Mouse (Mus musculus): ENCODE results near the gene Rbm8a.

The Rbm8a gene

DNA sequence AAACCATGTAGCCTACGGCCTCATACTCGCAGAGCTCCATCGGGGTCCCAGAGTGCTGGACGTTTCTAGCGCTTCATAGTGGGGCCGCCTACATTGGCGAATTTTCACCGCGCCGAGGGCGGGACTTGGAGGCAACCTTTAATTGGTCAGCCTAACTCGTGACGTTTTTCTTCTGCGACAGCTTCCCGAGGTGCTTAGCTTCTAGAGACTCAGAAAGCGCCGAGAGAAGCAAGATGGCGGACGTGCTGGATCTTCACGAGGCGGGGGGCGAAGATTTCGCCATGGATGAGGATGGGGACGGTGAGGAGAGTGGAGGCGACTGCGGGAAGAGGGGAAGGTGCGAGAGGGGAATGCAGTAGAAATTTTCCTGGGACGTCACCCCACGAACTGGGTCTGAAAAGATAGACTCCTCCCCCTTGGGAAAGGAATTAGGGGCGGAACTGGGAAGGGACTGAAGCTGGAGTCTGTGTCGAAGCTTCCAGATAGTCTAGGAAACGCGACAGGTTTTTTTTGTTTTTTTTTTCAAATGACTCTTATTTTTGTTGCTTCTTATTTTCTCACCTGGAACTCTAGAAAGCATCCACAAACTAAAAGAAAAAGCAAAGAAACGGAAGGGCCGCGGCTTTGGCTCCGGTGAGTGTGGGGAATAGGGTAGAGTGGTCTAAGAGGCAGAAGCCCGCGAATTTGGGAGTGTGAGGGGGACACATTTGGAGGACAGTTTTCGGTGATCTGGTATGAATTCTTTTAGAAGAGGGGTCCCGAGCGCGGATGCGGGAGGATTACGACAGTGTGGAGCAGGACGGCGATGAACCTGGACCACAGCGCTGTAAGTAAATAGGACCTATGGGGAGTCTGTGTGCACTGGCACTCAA lies at the start of gene Rbm8a:
Gene Rbm8a, plus strand, starts transcription at position 205 of the 872 bp plus-strand sequence.
- peak; percentile 94 for DNase-seq (ENCODE audit: low spot score)

DNA sequence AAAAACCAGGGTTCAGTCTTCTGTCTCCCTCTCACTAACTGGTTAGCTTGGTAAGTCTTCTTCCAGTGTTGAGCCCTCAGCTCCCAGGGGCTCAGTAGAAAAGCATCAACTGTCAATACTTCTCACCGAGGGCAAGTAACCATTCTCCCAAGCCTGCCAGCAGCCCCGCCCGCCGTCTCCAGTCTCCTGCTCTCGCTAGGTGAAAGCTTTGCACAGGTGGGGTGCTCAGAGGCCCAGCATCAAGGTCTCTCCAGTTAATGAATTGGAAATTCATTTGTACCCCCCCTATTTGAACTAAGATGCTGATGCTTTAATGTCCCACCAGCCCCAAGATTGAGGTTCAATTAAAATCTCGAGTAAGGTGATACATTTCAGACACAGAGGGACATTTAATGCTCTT lies 48.6 kb upstream of the Rbm8a start:
- no peak for DNase-seq (ENCODE audit: low spot score)

DNA sequence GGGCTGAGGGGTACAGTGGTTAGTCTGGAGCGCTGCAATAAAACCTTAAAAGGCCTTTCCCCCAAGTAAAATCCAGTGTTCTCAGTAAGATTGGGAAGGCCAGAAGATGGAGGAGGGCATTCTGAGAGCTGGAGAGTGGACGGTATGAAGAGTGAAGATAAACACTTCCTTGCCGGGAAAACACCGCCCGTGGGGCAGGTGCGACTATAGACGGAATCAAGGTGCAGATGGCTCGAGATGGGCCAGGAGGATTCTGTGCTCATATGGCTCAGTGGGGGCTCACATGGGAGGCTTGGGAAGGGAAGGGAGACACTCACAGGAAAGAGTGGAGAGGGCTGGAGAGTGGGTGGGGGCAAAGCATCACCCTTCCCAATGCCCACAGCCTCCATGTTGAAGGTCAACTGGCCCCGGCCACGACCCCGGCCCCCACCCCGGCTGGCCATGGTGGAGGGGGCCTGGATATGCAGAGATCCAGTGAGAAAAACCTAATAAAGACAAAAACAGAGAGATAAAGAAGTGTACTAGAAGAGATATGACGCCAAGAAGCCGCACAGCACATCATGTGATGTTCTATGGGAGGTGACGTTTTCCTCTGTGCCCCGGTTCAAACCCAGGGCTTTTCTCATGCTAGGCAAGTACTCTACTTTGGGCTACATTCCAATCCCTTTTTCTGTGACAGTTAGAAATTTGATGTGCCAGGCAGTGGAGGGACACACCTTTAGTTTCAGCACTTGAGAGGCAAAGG lies 47.8 kb upstream of the Rbm8a start:
- no peak for DNase-seq (ENCODE audit: low spot score)

DNA sequence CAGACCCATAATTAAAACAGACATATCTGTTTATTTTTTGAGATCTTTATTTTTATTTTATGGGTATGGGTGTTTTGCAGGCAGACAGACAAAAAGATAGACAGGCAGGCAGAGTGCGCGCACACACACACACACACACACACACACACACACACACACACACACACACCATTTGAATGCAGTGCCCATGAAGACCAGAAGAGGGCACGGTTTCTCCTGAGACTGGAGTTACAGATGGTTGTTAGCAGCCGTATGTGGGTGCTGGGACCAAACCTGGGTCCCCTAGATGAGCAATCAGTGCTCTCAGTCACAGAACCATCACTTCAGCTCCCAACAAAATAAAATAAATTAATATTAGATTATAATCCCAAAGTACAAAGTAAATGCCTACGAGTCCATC lies 46.3 kb upstream of the Rbm8a start:
- no peak for DNase-seq (ENCODE audit: low spot score)

DNA sequence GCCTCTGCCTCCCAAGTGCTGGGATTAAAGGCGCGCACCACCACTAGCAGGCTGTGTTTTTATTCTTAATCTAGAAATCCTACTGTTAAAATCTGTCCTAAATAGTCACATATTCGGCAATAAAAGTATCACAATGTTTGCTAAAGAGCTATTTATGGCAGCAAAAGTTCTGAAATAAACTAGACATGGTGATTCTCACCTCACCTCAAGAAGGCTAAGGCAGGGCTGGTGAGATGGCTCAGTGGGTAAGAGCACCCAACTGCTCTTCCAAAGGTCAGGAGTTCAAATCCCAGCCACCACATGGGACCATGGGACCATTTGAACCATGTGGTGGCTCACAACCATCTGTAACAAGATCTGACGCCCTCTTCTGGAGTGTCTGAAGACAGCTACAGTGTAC lies 39.1 kb upstream of the Rbm8a start:
- no peak for DNase-seq (ENCODE audit: low spot score)

DNA sequence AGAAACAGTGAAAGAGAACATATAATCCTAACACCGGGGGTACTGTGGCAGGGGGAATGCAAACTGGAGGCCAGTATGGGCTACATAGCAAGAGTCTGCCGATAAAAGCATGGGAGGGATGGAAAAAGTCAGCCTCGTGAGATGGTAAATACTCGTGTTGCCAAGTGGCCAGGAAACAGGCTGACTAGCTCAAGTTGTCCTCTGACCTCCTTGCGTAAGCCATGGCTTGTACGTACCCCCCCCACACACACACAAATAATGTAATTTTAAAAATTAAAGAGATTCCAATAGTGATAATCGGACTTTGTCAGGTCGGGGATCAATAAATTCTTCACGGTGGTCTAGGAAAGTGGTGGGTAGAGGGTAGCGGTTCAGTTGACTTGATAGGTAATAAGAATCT lies 36.4 kb upstream of the Rbm8a start:
- DNase-seq (ENCODE audit: low spot score), result no peak

DNA sequence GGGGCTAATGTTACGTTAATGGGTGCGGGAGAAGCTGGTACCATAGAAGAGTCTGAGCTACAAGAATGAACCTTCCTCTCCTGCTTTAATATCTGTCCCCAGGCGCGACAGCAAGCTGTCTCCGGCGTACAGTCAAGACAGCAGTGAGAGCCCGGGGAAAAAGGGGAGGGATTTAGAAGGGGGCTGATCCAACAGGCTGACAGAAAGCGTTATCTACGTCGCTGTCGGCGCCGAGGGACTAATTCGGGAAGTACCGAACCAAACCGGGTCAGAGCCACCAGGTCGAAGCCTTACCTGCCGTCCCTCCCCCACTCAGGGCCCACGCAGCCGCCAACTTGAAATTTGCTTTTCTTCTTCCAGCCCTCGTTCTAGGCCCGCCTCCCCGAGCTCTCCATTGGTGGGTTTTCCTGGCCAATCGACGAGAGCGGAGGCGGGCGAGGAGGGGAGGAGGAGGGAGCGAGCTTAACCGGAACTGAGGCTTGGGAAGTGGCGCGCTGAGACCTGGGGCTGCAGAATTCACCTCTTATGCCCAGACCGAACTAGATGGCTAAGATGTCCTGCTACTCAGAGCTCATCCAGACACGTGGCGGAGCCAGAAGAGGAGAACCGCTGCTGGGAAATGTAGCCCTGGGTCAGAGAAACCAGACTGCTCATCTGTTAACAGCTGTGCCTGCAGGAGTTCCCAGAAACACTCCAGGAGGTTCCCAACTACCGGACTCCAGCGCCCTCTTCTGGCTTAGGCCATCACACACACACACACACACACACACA lies 35.8 kb upstream of the Rbm8a start, which contains the start of gene Polr3gl:
Gene Polr3gl, minus strand, starts transcription at position 392 of the 771 bp plus-strand sequence.
- peak; percentile 90 for DNase-seq (ENCODE audit: low spot score)

DNA sequence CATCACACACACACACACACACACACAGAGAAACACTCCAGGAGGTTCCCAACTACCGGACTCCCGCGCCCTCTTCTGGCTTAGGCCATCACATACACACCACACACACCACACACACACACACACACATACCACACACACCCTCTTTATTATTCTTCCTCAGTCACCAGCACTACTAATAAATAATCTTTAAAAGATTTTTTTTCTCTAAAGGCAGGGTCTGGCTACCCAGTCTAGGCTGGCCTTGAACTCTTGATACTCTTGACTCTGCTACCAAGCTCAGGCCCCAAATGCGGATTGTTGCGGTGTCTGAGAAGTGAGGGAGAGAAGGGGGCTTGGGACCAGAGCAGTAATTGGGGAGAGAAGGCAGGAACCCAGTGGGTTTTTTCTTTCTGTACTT lies 34.9 kb upstream of the Rbm8a start:
- DNase-seq (ENCODE audit: low spot score), result no peak

DNA sequence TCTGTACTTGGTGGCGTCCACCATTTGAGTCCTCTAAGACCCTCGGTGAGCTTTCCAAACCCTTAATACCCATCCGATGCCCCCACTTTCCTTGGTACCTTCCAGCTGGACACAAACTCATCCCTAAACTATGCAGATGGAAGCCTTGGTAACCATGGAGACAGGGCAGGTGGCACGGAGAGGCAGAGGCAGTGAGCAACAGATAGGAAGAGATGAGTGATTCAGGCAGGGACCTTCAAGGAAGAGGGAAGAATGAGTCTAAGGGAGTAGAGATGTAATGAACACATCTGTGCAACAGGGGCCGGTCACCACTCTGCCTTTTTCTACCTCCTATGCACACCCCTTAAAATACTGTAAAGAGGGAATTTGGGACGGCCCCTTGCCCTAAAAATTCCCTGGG lies 34.1 kb upstream of the Rbm8a start:
- no peak for DNase-seq (ENCODE audit: low spot score)

DNA sequence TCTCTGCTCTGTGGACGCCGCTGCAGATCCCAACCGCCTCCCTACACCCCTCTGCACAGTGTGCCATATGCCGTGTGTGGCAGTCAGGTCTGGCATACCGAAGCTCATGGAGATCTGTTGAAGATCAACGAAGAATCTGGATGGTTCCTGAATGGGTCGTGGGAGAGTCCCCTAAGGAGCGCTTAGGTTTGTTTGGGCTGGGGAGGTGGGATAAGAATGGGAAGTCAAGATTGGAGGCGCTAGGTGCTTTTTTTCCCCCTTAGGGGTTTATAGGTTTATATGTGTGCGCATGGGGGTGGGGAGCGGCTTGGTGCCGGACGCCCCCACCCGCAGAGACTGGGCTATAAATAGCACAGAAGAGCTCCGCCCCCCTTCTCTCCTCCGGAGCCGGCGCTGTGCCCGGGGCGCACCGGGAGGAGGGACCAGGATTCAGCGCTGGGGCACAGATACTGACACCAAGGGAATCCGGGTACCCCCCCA lies 33.5 kb upstream of the Rbm8a start, which contains the start of gene Ankrd34a:
Gene Ankrd34a, plus strand, starts transcription at position 409 of the 480 bp plus-strand sequence.
- DNase-seq (ENCODE audit: low spot score), result no peak

DNA sequence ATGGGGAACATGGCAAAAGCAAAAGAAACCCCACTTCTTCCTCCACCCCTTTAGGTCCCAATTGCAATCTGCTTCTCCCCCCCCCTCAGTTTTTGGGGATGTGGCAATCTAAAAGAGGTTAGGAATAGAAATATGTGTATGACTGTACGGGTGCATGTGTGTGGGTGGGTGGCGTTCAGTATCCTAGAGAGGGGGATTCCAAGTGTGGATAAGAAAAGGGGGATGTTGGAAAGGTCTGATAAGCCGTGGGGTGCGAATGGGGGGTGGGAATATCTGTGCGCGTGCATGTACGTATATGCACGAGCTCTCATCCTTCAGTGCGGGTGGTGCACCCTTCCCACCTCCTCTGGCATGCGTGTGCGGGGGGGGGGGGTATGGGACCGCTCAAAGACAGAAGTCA lies 32.9 kb upstream of the Rbm8a start:
- DNase-seq (ENCODE audit: low spot score), result no peak

DNA sequence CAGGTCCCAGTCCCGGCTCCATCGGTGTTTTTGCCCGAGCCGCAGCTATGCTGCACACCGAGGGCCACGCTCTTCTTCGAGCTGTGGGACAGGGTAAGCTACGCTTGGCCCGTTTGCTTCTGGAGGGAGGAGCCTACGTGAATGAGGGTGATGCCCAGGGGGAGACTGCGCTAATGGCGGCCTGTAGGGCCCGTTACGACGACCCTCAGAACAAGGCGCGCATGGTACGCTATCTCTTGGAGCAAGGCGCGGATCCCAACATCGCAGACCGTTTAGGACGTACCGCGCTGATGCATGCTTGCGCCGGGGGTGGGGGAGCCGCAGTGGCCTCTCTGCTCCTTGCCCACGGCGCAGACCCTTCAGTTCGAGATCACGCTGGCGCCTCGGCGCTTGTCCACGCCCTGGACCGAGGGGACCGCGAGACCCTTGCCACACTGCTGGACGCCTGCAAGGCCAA lies 32.3 kb upstream of the Rbm8a start:
- DNase-seq (ENCODE audit: low spot score), result no peak

DNA sequence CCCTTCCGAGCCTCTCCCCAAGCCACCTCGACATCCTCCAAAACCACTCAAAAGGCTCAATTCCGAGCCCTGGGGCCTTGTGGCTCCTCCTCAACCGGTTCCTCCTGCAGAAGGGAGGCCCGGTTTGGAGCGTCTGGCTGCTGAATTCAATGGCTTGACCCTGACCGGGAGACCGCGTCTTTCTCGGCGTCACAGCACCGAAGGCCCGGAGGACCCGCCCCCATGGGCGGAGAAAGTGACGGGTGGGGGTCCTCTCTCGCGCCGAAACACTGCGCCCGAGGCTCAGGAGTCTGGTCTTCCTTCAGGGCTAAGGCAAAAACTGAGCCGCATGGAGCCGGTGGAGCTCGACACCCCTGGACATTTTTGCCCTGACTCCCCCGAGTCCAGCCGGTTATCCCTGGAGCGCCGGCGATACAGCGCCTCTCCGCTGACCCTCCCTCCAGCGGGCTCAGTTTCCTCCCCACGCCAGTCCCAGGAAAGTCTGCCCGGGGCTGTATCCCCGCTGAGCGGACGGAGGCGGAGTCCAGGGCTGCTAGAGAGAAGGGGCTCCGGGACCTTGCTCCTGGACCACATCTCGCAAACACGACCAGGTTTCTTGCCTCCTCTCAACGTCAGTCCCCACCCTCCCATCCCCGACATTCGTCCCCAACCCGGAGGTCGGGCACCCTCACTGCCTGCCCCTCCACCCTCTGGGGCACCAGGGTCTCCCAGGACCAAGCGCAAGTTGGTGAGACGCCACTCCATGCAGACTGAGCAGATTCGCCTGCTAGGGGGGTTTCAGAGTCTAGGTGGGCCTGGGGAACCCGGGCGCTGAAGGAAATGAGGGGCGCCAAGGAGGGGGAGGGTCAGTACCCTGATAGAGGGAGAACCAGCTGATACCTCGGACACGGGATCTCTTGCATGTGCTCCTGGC lies 31.3 kb upstream of the Rbm8a start:
- DNase-seq (ENCODE audit: low spot score), result no peak

DNA sequence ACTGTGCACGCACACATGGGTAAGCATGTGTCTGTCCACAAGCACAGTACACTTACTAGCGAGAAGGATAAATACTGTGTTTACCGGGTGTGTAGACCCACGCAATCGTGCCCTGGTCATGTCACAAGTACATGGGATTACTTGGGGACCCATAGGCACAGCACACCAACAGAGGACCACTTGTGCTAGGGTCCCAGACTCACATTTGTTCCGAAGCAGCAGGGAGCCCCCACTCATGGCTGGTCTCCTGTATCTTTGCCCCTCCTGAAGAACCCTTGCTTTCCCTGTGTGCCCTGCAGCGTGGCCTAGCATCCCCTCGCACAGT lies 30.7 kb upstream of the Rbm8a start:
- no peak for DNase-seq (ENCODE audit: low spot score)

DNA sequence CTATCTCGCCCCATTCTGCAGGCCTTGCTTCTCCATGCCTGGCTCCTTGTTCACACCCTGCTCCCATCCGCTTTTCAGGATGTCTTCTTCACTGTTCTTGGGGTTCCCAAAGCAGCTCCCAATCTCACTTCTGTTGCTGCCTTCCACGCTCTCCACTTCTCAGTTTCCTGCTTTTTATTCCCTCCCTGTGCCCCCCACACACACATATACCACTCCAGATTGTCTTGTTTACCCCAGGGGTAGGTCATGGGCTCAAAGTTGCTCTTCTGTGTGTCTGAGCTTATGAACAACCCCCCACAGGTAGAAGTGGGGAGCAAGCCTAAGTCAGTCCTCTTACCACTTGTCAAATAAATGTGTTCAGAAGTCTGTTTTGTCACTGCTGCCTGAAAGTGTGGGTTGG lies 30.3 kb upstream of the Rbm8a start:
- no peak for DNase-seq (ENCODE audit: low spot score)

DNA sequence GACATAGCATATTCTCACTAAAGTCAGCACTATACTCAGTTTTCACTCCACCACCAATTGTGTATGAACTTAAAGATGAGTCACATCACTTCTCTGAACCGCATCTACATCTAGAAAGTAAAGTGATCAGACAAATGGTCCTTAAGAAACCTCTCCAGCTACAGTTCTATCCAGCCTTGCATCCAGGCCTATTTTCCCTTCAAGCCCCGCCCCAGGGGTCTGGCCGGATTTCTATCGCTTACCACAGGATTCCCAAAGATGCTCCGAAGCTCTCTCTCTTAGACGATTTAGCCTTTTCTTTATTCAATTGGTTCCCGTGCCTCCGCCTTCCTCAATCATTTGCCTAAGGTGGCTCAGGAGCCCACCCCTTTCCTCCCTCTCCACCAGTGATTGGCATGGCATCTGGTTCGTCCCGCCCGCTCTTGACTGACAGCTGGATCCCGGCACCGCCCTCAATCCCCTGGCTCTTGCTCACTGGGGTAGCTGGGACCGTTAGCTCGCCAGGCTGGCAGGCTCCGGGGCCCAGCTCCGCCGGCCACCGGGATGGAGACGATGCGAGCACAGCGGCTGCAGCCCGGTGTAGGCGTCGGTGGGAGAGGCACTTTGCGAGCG lies 29.0 kb upstream of the Rbm8a start, which contains the start of gene Lix1l:
Gene Lix1l, plus strand, starts transcription at position 511 of the 612 bp plus-strand sequence.
- DNase-seq (ENCODE audit: low spot score), result peak; percentile 83

DNA sequence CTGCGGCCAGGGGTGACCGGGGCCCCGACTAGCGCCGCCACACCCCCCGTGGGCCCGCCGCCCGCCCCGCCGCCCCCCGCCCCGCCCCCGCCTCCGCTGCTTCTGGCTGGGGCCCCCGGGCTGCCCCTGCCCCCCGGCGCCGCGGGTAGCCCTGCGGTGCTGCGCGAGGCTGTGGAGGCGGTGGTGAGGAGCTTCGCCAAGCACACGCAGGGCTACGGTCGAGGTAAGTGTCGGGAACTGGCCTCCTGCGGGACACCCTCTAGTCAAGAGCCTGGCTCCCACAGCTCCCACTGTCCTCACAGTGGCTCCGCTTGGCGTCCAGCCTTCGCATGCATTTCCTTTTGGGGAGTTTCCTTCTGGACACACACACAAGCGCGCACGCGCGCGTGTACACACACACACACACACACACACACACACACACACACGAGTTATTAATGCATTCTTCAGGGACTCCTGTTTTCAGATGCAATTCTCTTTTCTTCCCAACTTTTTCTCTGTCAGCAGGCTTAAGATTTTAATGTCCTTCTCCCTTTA lies 28.4 kb upstream of the Rbm8a start:
- DNase-seq (ENCODE audit: low spot score), result no peak

DNA sequence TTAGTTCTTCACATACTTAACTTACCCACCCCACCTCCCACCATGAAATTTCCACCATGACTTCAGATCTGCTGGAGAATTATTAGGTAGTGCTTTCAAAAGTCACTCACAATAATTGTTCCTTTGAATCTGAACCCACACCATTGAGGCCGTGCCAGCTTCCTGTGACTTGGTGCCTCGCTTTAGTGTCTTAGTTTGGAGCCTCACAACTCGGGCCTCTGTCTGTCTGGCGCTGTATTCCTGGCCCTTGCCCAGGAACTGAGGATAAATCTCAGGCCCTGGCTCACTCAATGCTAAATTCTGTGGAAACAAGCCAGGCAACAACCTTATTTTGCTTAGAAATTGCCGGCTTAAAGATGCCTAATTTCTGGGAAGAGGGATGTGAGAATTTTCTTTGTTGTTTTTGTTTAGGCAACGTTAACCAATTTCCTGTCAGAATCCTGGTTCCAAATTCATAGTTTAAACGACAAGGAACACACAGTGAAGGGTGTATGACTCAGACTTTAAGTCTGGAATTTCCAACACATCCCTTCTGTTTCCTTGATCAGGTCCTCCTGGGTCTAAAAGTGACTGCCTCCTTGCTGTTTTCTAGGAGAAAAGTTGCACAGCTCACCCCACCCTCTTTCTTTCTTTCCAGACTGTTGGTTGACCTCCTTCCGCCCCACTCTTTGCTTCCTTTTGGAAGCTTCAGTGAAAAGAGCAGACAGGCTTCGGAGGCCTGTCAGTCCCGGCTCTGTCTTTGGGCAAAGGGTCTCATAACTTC lies 27.6 kb upstream of the Rbm8a start:
- DNase-seq (ENCODE audit: low spot score), result no peak

DNA sequence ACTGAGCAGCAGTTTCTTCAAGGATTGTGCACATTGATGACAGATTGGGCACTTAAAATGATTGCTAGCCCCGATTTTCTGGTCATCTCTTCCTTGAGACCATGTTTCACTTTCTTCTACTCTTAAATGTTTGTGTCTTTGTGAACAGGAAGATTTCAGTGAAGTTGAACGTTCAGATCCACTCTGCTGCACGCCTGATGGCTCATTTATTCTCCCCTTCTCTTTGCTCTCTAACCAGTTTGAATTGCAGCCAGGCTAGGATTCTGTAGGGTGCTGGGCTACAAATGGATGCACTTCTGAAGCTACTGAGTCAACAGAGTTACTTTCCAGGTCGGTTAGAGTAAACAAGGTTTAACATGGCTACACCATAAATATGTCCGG lies 27.0 kb upstream of the Rbm8a start:
- DNase-seq (ENCODE audit: low spot score), result no peak

DNA sequence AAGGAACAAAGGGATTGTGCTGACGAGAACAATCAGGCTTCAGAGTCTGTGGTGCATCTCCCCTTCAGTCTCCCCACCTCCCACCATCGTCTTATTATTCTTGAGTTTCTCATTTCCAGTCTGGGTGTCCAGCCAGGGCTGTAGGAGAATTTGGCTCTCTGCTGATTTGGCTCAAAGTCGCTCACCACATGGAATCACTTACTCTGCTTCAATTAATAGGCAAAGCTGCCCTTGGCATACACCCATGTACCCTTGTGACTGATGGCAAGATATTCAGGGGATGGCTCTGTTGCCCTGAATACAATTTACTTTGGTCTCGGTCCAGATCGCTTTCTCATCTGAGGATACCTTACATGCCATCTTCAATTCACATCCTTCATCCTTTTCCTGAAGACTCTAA lies 26.4 kb upstream of the Rbm8a start:
- DNase-seq (ENCODE audit: low spot score), result no peak

All from T-cell, adult 2 months (primary cell).